Mouse (Mus musculus) testis, adult 2 months (tissue): ENCODE data around the gene Clcn3. TPM values are rescaled to one million over a fixed set of nuclear protein-coding genes. Genes with fewer than 3 reads are reported as not detected.

Experiments
- H3K27ac ChIP-seq: fragments of 200-500 bp; 2 replicates; pipeline ENCODE4 v1.5.1; 2012; ENCODE audit warnings: low read depth, low read length; ENCODE audit not compliant: control insufficient read depth, insufficient read depth
- H3K27me3 ChIP-seq: fragments of 200-500 bp; 2 replicates; pipeline ENCODE4 v1.6.1; 2012; ENCODE audit warnings: mild to moderate bottlenecking, low read length, moderate library complexity; ENCODE audit not compliant: control insufficient read depth, insufficient read depth
- H3K36me3 ChIP-seq: fragments of 200-500 bp; 2 replicates; pipeline ENCODE4 v1.6.1; 2012; ENCODE audit warnings: mild to moderate bottlenecking, low read length; ENCODE audit not compliant: control insufficient read depth, insufficient read depth
- H3K4me1 ChIP-seq: fragments of 200-500 bp; 2 replicates; pipeline ENCODE4 v1.6.1; 2012; ENCODE audit warnings: low read length; ENCODE audit not compliant: control insufficient read depth, insufficient read depth
- H3K4me3 ChIP-seq: fragments of 200-500 bp; 2 replicates; pipeline ENCODE4 v1.5.1; 2012; ENCODE audit warnings: low read depth, mild to moderate bottlenecking, low read length, moderate library complexity, mixed read lengths; ENCODE audit not compliant: control insufficient read depth
- CTCF ChIP-seq: fragments of 200-500 bp; IDR thresholded peaks from 2 replicates; pipeline ENCODE4 v1.5.1; 2012; ENCODE audit warnings: low read depth, mild to moderate bottlenecking, inconsistent platforms, low read length, moderate library complexity; ENCODE audit not compliant: control insufficient read depth, insufficient read depth, insufficient replicate concordance
- POLR2A ChIP-seq: fragments of 200-500 bp; IDR thresholded peaks from 2 replicates; pipeline ENCODE4 v1.6.1; 2012; ENCODE audit warnings: low read depth, mild to moderate bottlenecking, inconsistent platforms, low read length, moderate library complexity; ENCODE audit not compliant: control insufficient read depth
- polyA plus RNA-seq: library from polyadenylated mRNA; depleted of rRNA; stranded (reverse); fragments of >200 nt; gene quantifications from 2 replicates; pipeline ENCODE4 v1.2.3, GENCODE M21; 2012; rRNA removed

Gene Clcn3
- polyA plus RNA-seq, 1 experiment = 15.6 TPM

DNA sequence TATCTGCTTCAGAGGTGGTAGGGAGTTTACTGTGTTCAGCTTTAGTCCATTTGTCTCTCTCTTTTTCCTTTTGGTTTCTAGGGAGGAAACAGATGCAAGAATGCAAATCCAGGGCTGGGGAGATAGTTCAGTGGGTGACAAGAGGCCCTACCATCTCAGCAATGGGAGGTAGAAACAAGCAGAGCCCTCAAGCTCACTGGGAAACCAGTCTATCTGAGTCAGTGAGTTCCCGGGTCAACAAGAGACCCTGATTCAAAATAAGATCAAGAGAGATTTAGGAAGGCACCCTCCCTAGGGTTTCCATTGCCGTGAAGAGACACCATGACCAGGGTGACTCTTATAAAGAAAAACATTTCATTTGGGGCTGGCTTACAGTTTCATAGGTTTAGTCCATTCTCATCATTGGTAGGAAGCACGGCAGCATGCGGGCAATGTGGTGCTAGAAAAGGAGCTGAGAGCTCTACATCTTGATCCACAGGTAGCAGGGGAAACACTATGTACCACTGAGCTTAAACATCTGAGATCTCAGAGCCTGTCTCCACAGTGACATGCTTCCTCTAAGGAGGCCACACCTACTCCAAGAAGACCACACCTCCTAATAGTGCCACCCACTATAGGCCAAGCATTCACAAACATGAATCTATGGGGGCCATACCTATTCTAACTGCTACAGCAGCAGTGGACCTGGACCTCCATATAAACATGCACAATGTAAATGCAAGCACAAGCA is 114.7 kb downstream of the Clcn3 start:
- no peaks in the 10 kb centered on the region for H3K36me3 ChIP-seq
- no peaks in the 10 kb centered on the region for H3K27me3 ChIP-seq
- no peak overlapping the region for H3K27ac ChIP-seq
- no peak overlapping the region for H3K4me3 ChIP-seq
- no peaks in the 10 kb centered on the region; the same call in none of the 2 replicates for H3K4me1 ChIP-seq
- TF ChIP-seq POLR2A (no peak), CTCF (no peak)

DNA sequence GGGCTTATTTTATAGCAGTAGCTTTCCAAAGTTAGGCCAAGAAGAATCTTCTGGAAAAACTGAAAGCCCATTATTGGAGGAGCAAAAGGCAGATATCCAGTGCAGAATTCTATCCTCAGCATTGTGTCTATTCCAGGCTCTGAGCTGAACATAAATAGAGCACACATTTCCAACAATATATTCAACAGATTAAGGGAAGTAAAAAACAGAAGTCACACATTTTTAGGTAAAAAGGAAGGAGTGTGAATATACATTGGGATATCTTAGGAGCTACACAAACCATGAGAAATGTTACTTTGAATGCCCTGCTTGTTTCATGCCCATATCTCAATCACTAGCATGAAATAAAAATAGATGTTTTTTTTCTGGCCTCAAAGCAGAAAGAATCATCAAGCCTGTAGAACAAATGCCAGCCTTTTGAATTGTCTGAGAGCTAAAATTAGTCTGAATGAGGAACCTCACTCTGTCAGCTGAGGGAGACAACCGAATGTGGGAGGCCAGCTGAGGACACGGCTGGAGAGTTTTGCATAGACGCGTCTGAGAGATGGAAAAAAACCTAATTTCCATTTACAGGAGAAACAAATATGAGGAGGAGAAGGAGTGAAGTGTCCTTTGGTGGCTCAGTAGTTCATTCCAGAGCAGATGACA is 115.5 kb downstream of the Clcn3 start:
- TF ChIP-seq CTCF (no peak), POLR2A (no peak)

DNA sequence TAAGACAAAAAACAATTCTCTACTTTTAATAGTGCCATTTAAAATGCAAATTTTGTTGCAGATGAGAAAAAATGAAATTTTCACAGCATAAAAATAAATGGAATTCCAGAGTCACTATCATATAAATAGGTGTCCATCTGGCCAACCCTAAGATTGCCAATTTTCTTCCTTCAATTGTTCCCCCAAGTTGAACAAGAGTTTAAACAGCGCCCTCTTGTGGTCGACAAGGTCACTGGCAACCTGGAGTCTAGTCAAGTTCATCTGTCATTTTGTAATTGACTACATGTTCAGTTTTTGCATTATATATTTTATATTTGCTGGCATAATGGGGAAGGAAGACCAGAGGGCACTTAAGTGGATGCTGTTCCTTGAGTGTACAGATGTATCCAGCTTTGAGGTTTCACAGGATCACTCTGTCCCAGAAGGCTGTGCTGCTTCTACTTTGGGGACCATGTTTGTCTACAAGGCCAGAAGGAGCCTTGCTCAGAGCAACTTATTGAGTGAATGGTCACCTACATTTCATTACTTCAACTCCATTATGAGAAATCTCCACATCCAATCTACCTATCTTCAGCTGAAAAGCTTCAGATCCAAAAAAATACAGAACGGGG is 117.5 kb downstream of the Clcn3 start:
- TF ChIP-seq CTCF (no peak), POLR2A (no peak)

More for the DNA sequence above, 115.5 kb downstream of the Clcn3 start:
- no peaks in the 10 kb centered on the region for H3K36me3 ChIP-seq
- no peaks in the 10 kb centered on the region for H3K27me3 ChIP-seq
- H3K27ac ChIP-seq = no peak overlapping the region
- H3K4me1 ChIP-seq = no peaks in the 10 kb centered on the region; the same call in none of the 2 replicates
- no peak overlapping the region for H3K4me3 ChIP-seq

DNA sequence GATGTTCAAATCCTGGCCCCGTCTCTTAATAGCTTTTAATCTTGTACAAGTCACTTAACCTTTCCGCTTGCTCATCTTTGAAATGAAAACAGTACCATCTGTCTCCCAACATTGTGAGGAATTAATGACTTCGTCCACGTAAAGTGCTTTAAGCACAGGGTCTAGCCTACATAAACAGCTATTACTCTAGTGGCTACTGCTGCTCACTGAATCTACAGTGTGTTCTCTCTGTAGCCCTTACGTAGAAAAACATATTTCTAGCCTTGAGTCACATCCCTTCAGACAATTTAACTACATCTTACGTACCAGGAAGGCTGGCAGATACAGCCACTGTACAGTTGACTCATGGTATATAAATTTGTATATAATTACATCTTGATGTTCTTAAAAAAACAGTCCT is 118.2 kb downstream of the Clcn3 start:
- H3K4me3 ChIP-seq = no peak overlapping the region
- H3K27ac ChIP-seq = no peak overlapping the region
- H3K4me1 ChIP-seq = no peaks in the 10 kb centered on the region; the same call in none of the 2 replicates
- H3K27me3 ChIP-seq = no peaks in the 10 kb centered on the region
- H3K36me3 ChIP-seq = no peaks in the 10 kb centered on the region
- TF ChIP-seq POLR2A (no peak), CTCF (no peak)

More for the DNA sequence above, 117.5 kb downstream of the Clcn3 start:
- no peaks in the 10 kb centered on the region; the same call in none of the 2 replicates for H3K4me1 ChIP-seq
- H3K27ac ChIP-seq = no peak overlapping the region
- no peaks in the 10 kb centered on the region for H3K27me3 ChIP-seq
- no peak overlapping the region for H3K4me3 ChIP-seq
- no peaks in the 10 kb centered on the region for H3K36me3 ChIP-seq

DNA sequence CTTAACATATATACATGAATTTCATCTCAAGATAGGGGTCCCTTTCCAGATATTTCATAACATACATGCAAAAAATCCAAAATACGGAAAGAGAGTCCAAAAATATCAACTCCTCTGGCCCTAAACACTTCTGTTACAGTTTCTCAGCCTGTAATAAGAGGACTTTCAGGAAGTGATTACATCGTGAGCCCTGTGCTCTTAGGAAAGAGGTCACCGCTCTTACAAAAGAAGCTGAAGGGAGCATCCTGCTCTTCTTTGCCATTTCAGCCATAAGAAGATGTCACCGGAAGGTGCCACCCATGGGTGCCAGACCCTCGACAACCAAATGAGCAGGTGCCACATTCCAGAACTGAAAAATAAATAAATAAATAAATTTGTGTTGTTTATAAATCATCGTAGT is 121.3 kb downstream of the Clcn3 start:
- H3K27ac ChIP-seq = no peak overlapping the region
- H3K4me1 ChIP-seq = peaks cover 2% of the 10 kb centered on the region
- no peaks in the 10 kb centered on the region for H3K27me3 ChIP-seq
- no peak overlapping the region for H3K4me3 ChIP-seq
- TF ChIP-seq CTCF (no peak), POLR2A (no peak)
- no peaks in the 10 kb centered on the region for H3K36me3 ChIP-seq

DNA sequence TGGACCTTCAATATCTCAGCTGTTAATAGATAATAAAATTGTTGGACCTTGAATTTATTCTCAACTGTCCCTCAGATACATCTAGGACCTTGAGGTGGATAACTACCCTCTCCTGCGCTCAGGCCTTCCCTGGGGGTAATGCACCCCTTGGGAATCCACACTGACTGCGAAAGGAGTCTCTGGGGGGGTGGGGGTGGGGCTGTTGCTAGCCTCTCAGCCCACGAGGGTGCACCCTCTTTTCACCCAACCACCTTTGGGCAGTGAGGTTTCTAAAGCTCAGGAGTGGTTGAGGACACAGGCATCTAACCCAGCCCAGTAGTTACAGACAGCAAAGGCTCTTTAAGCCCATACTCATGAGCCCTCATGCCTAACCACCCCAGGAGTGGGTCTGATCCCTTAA is 122.4 kb downstream of the Clcn3 start:
- H3K4me1 ChIP-seq = peaks cover 2% of the 10 kb centered on the region
- no peak overlapping the region for H3K4me3 ChIP-seq
- no peaks in the 10 kb centered on the region for H3K27me3 ChIP-seq
- no peak overlapping the region for H3K27ac ChIP-seq
- TF ChIP-seq CTCF = no peak
- no peak for TF ChIP-seq POLR2A
- no peaks in the 10 kb centered on the region for H3K36me3 ChIP-seq

Other genes with a start within 250 kb of the Clcn3 start
- gene Hpf1, start 92.9 kb downstream of the Clcn3 start, polyA plus RNA-seq = 8.3 and 12.0 TPM in 2 replicates
- gene Nek1, start 9.9 kb upstream of the Clcn3 start, polyA plus RNA-seq = 11.0 and 12.9 TPM in 2 replicates
- 2.2 and 2.3 TPM in 2 replicates for gene Sh3rf1, start 240.6 kb upstream of the Clcn3 start, polyA plus RNA-seq